Mouse (Mus musculus) ES-E14 (cell line): ENCODE measurements around the gene Reln.

Source experiments
- CHD2 ChIP-seq: IDR thresholded peaks from 2 replicates; pipeline ENCODE4 v1.6.1; 2014; ENCODE audit warnings: mild to moderate bottlenecking, low read depth, low read length, inconsistent platforms
- ZC3H11A ChIP-seq: IDR thresholded peaks from 2 replicates; pipeline ENCODE4 v1.6.1; 2012; ENCODE audit warnings: low read depth, mild to moderate bottlenecking, inconsistent platforms, low read length, borderline replicate concordance
- ZNF384 ChIP-seq: IDR thresholded peaks from 2 replicates; pipeline ENCODE4 v1.6.1; 2012; ENCODE audit warnings: low read depth, low read length, inconsistent platforms

GRCm38 (mm10) chr5:22033039-22033438 is 311.5 kb downstream of the Reln start:
- TF ChIP-seq ZC3H11A (no peak), ZNF384 (no peak), CHD2 (no peak)
